ENCODE assay signal across 8 mouse cellular contexts in genomic region chr3:87411150-87411549, GRCm38 (mm10). TPM values are rescaled to one million over a fixed set of nuclear protein-coding genes. Genes with fewer than 3 reads are reported as not detected.
A peak's percentile ranks its signal among the peaks of the same experiment; 100 is the strongest.
DNase-seq lines count a peak whose midpoint lies in the region; ATAC-seq and TF ChIP-seq lines count a peak whose summit lies in the region.

No protein-coding gene starts in this region.

- H3K9me3 ChIP-seq in lung, embryonic 14.5 days (ENCODE audit: low read depth, low read length), result no peaks in the 10 kb centered on the region

- no peaks in the 10 kb centered on the region for H3K4me1 ChIP-seq in lung, embryonic 14.5 days (ENCODE audit: insufficient read depth)

- H3K27me3 ChIP-seq in lung, embryonic 14.5 days (ENCODE audit: insufficient read depth, low read length), result no peaks in the 10 kb centered on the region

- H3K4me2 ChIP-seq in lung, embryonic 14.5 days, result 0 out of 2 replicates have a peak overlapping the region, but pooled peaks have one; percentile 12

- peak; percentile 90 for TF ChIP-seq CTCF in lung, embryonic 14.5 days (IDR thresholded peaks at IDR 0.05; ENCODE audit: low read depth)

- ATAC-seq in lung, embryonic 14.5 days (ENCODE audit: insufficient read depth), result 0 out of 2 replicates have a peak, but pooled peaks have one; percentile 49

- H3K4me3 ChIP-seq in lung, embryonic 14.5 days (ENCODE audit: low read depth, low read length), result no peak overlapping the region

- H3K36me3 ChIP-seq in lung, embryonic 14.5 days (ENCODE audit: insufficient read depth), result no peaks in the 10 kb centered on the region

- DNase-seq in 3T3-L1 (ENCODE audit: low read depth, low spot score) (peak; percentile 14), MN1 (ENCODE audit: low spot score) (peak; percentile 19)
- DNase-seq in cerebellum, adult 9-10 months, result peak; percentile 17
- DNase-seq in frontal cortex, postnatal 25 days (ENCODE audit: low spot score in 2 of 2), result peak; percentile 4 to 10
- DNase-seq in kidney, adult 9 months, result peak; percentile 26
- peak; percentile 72 for DNase-seq in lung, embryonic 14.5 days
- peak; percentile 44 for DNase-seq in ovary, postnatal 36 days (ENCODE audit: low spot score)
- DNase-seq in urinary bladder, adult 2 months (ENCODE audit: low spot score), result peak; percentile 40

- WGBS in lung, embryonic 14.5 days, result 11% methylated on average over 12 of the region's 12 CpGs

- H3K27ac ChIP-seq in lung, embryonic 14.5 days (ENCODE audit: low read depth), result no peak overlapping the region

- H3K9ac ChIP-seq in lung, embryonic 14.5 days, result no peak overlapping the region

RNA-seq across cellular contexts. Expression of gene Fcrl5, which starts 24.4 kb away (rescaled TPM):
- polyA plus RNA-seq in lung, embryonic 14.5 days (2014; fragmentation: Nextera tagmentation; extraction: Ambion mirVana), result not detected in 2 replicates
- not detected in 2 replicates for polyA plus RNA-seq in urinary bladder, adult 2 months (2012; rRNA removed)

RNA-seq across cellular contexts. Expression of gene Fcrl1, which starts 35.0 kb away (rescaled TPM):
- 0.20 TPM in 1 of 2 replicates, not detected in the other for polyA plus RNA-seq in lung, embryonic 14.5 days (2014; fragmentation: Nextera tagmentation; extraction: Ambion mirVana)
- 0.15 and 0.23 TPM in 2 replicates for polyA plus RNA-seq in urinary bladder, adult 2 months (2012; rRNA removed)

RNA-seq across cellular contexts. Expression of gene Cd5l, which starts 53.5 kb away (rescaled TPM):
- 0.12 and 0.27 TPM in 2 replicates for polyA plus RNA-seq in lung, embryonic 14.5 days (2014; fragmentation: Nextera tagmentation; extraction: Ambion mirVana)
- 0.11 and 0.24 TPM in 2 replicates for polyA plus RNA-seq in urinary bladder, adult 2 months (2012; rRNA removed)

Comparison
In these comparisons a context has a peak if more than half of its experiments do, and no peak if none do; other contexts are left out.
1. DNase-seq: peak in every context shown above with its lines; median percentile 72 in lung, embryonic 14.5 days; 44 in ovary, postnatal 36 days; 40 in urinary bladder, adult 2 months; 26 in kidney, adult 9 months; 19 in MN1; 17 in cerebellum, adult 9-10 months; 14 in 3T3-L1; 7 in frontal cortex, postnatal 25 days.